Mouse (Mus musculus): ENCODE measurements around the gene Eml3.

Gene Eml3

DNA sequence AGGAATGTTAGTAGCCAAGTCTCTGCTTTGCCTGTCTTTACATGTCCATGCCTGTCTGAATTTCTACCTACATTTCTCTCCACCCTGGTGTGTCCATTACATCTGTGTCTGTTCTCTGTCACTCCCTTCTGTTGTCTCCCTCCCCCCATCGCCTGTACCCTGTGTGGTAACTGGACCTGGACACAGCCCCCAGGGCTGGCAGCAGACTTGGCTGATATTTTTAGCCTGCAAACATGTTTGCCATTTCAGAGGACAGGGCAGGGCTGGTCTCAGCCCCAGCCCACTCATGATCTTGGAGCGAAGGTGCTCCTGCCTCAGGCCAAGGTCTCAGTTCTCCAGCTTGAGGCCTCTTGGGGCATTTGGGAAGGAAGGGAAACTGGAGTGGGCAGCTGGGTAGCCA, 58.5 kb downstream of the Eml3 start:
- peak in 1 of 2 experiments; percentile 60 for DNase-seq (ENCODE audit: low spot score in 2 of 2)

DNA sequence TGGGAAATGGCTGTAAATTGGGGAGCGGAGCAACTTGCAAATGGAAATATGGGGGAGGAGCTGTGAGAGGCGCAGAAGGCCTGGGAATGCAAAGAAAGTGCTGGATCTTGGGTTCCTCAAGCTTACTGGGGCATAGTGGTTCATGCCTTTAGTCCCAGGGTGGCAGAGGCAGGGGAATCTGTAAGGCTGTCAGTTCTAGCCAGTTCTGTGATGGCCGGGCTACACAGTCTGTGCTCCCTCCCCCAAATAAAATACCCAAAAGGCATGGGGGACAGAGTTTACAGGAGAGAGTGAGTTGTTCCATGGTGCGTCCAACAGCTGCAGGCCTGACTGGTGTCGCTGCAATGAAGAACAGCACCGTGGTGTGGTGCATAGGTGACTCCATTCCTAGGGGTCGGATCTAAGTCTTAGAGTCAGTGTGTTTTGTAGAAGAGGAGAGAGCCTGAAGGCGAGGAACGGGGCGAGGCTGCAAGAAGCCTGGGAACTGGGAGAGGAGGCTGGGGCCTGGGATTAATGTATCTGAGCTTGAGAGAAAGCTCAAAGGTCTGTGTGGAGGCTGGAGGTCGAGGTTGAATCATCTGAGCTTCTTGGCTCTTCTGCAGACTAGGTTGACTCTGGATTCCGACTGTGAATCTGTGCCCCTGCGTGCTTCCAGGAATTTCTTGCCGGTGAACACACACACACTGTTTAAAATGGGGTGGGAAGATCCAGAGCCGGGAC, 59.2 kb downstream of the Eml3 start:
- no peak for DNase-seq (ENCODE audit: low spot score in 2 of 2)

DNA sequence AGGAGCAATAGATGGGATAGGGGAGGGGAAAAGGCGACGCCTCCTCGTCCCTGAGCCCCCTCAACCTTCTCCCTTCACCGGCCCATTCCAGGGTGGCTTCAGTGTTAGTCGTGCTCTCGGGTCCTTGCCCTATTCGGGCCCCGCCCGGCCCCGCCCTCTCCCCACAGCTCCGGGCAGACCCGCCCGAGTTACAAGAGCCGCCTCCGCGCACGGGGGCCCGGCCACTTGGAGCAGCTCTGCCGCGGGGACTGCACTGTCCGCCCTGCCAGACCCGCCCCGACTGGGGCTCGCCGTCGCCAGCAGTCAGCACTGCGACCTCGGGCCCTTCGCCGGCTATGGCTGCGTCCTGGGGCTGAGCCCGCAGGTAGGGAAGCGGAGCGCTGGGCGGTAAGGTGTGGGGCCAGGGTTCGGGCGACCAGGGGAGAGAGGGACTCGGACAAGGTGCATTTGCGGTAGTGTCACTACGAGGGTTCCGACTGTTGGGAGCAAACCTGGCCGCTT, 59.8 kb downstream of the Eml3 start, which contains the start of gene Ahnak:
Gene Ahnak (plus strand): TSS at position 219 of the 501 bp plus-strand sequence.
- DNase-seq (ENCODE audit: low spot score in 2 of 2), result peak; percentile 88 to 92

DNA sequence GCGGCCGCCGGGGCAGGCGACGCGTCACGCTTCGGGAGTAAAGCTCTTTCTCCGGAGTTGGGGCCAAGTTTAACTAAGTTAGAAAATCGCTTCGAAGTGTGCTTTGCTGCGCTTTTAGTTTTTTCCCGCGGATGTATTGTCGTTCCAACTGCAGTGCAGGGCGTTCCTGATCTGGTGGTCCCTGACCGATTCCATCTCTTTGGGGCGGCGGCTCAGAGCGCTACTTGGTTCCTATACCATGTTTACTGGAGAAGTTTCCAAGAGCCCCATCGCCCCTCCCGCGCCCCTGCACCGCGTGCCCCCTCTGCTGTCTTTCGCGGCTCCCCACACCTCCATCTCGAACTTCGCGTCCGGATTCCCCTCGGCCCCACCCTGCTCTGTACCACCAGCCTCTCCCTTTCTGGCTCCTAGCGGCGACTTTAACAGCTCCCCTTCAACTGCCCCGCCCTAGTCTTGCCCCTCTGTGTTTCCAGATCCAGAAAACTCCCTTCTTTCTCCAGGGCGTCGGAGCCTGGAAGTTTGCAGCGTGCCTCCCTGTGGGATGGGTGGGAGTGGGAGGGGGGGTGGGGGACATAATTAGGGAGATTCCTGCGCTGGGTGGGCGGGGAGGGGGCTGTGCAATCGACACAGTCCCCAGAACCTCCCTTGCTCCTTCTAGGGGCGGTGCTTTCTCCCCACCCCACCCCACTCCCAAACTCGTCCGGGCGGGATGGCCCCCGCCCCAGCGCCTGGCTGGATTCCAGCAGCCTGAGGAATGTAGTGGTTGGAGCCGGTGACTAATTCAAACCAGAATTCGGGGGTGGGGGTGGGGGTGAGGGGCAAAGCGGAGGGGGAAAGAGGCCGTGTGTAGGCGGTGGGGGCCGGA, 60.4 kb downstream of the Eml3 start:
- DNase-seq (ENCODE audit: low spot score in 2 of 2), result peak; percentile 92 to 94

DNA sequence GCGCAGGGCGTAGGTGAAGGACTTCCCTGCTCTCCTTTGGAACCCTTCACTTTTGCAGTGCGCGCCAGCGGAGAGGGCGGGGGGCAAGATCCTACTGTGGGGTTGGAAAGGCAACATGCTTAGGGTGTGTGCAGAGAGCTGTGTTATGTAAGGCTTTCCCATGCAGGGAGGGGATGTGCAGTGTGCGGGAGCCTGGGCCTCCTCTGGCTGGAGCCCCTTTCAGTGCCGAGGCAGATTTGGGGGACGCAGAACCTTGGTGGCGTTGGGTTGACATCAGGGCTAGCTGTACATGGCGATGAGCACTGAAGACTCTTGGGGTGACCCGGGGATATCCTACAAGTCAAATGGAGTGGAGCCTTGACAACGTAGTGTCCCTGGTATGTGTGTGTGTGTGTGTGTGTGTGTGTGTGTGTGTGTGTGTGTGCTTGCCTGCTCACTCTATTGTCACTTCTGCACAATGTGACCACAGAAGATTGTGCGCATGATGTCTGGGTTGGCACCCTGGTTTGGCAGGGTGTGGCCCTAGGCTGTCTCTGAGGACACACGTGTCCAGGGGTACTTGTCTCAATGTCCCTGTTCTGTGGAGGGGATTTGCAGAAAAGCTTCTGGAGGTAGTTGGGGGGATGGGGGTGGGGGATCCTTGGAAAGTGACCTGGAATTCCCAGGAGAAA, 61.2 kb downstream of the Eml3 start:
- no peak for DNase-seq (ENCODE audit: low spot score in 2 of 2)

Measured in heart, adult 9 months (tissue).